Mouse (Mus musculus): ENCODE data around the gene Gm128.

Gene Gm128

DNA sequence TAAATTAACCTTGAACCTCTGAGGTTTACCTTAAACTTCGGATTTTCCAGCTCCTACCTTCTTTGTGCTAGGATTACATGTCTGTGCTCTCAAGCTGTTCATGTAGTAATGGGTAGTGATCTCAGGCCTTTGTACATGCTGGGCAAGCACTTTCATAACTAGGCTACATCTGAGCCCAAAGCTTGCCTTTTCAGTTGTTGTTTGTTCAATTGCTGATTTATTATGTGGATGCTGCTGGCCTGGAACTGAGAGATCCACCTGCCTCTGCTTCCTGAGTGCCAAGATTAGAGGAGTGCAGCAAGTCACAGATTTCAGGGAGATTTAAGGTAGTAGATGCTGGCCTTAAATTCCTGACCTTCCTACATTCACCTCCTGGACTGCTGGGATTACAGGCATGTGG, 42.3 kb downstream of the Gm128 start:
- DNase-seq (ENCODE audit: low spot score), result no peak

DNA sequence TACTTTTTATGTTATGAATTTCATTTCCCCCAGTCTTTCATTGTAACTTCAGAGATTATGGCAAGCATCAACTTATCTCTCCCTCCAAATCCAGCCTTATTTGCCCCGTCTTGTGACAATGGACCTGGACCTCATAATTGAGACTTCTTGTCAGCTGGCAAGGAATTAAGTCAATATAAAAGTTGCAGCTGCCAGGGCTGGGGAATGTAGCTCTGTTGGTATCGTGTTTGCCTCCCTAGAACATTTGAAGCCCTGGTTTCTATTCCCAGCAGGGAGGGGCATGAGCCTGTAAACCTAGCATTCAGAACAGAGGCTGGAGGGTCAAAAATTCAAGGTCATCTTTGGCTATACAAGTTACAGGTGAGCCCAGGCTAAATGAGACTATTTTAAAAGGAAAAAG, 45.6 kb downstream of the Gm128 start:
- no peak for DNase-seq (ENCODE audit: low spot score)

DNA sequence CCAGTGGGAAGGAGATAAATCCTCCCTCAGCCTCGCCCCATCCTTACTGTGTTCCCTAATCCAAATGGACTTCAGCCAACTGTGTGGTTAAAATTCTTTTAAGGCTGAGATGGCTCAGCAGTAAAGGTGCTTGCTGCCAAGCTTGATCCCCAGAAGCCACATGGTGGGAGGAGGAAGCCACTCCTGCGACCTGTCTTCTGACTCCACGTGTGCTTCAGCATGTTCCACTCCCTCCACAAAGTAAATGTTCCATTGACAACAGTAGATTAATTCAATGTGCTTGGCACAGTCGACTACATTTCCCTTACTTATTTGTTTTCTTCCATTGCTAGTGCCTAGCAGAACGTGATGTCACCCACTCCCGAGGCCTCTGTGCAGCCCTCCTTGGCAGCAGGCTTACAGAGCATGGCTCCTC, 46.7 kb downstream of the Gm128 start:
- no peak for DNase-seq (ENCODE audit: low spot score)

All from embryo, embryonic 10.5 days (tissue).